Mouse (Mus musculus): ENCODE results near the gene Ehbp1. TPM values are rescaled to one million over a fixed set of nuclear protein-coding genes. Genes with fewer than 3 reads are reported as not detected.
A peak's percentile ranks its signal among the peaks of the same experiment; 100 is the strongest.

Gene Ehbp1
- total and polyA plus RNA-seq, 2 experiments from 2014 or later: 15.4 to 33.4 TPM

- H3K4me1 ChIP-seq (ENCODE audit: insufficient read depth, low read length): no peaks in the 10 kb centered on the region
- no peak for TF ChIP-seq CTCF (IDR thresholded peaks at IDR 0.05)
- H3K9ac ChIP-seq (replicated peaks; ENCODE audit: low read length, poor library complexity, severe bottlenecking): no peak overlapping the region
- 100% methylated on average over 1 of the region's 1 CpGs for WGBS
- no peak overlapping the region for H3K27ac ChIP-seq (ENCODE audit: low read depth, low read length)
- no peaks in the 10 kb centered on the region for H3K36me3 ChIP-seq (ENCODE audit: insufficient read depth, low read length)
- no peaks in the 10 kb centered on the region for H3K9me3 ChIP-seq (ENCODE audit: low read length)
- H3K4me3 ChIP-seq (ENCODE audit: low read depth, low read length): no peak overlapping the region
- no peak overlapping the region for H3K4me2 ChIP-seq (ENCODE audit: low read depth, low read length, poor library complexity, severe bottlenecking)
- no peak for DNase-seq (ENCODE audit: low spot score)
- ATAC-seq (ENCODE audit: low FRiP score): no peak
- H3K27me3 ChIP-seq (ENCODE audit: insufficient read depth, low read length): no peaks in the 10 kb centered on the region
Measured at GRCm38 (mm10) chr11:22255418-22255817, 86.7 kb downstream of the Ehbp1 start.

- TF ChIP-seq CTCF (IDR thresholded peaks at IDR 0.05): no peak
- Histone ChIP-seq H3K9me3 (ENCODE audit: low read length) (no peaks in the 10 kb centered on the region), H3K9ac (replicated peaks; ENCODE audit: low read length, poor library complexity, severe bottlenecking) (no peak overlapping the region), H3K4me1 (ENCODE audit: insufficient read depth, low read length) (no peaks in the 10 kb centered on the region), H3K4me2 (ENCODE audit: low read depth, low read length, poor library complexity, severe bottlenecking) (no peak overlapping the region), H3K36me3 (ENCODE audit: insufficient read depth, low read length) (no peaks in the 10 kb centered on the region), H3K4me3 (ENCODE audit: low read depth, low read length) (no peak overlapping the region), H3K27ac (ENCODE audit: low read depth, low read length) (no peak overlapping the region), H3K27me3 (ENCODE audit: insufficient read depth, low read length) (no peaks in the 10 kb centered on the region)
- 86% methylated on average over 2 of the region's 2 CpGs for WGBS
- no peak for ATAC-seq (ENCODE audit: low FRiP score)
- DNase-seq (ENCODE audit: low spot score): no peak
Measured at GRCm38 (mm10) chr11:22249363-22249762, 92.7 kb downstream of the Ehbp1 start.

GRCm38 (mm10) chr11:22247736-22248135 lies 94.4 kb downstream of the Ehbp1 start:
- no peak for DNase-seq (ENCODE audit: low spot score)
- Histone ChIP-seq H3K27ac (ENCODE audit: low read depth, low read length) (no peak overlapping the region), H3K9me3 (ENCODE audit: low read length) (no peaks in the 10 kb centered on the region), H3K4me3 (ENCODE audit: low read depth, low read length) (no peak overlapping the region), H3K9ac (replicated peaks; ENCODE audit: low read length, poor library complexity, severe bottlenecking) (no peak overlapping the region), H3K4me2 (ENCODE audit: low read depth, low read length, poor library complexity, severe bottlenecking) (no peak overlapping the region), H3K36me3 (ENCODE audit: insufficient read depth, low read length) (no peaks in the 10 kb centered on the region), H3K4me1 (ENCODE audit: insufficient read depth, low read length) (no peaks in the 10 kb centered on the region), H3K27me3 (ENCODE audit: insufficient read depth, low read length) (no peaks in the 10 kb centered on the region)
- TF ChIP-seq CTCF (IDR thresholded peaks at IDR 0.05): no peak
- ATAC-seq (ENCODE audit: low FRiP score): no peak
- WGBS: 84% methylated on average over 4 of the region's 4 CpGs

DNA sequence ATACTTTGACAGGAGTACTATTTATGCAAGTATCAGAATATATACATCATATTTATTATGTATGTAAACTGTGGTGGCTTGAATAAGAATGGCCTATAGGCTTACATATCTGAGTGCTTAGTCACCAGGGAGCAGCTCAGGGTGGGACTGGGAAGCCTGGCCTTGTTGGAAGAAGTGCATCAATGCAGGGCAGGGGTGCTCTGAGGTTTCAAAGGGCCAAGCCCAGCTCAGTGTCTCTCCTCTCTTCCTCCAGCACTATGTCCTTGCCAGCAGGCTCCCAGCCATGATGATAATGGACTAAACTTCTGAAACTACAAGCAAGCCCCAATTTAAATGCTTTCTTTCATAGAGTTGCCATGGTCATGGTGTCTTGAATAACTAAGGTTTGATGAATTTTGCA lies 95.0 kb downstream of the Ehbp1 start:
- DNase-seq (ENCODE audit: low spot score): no peak
- no peaks in the 10 kb centered on the region for H3K27me3 ChIP-seq (ENCODE audit: insufficient read depth, low read length)
- no peaks in the 10 kb centered on the region for H3K9me3 ChIP-seq (ENCODE audit: low read length)
- no peak overlapping the region for H3K4me3 ChIP-seq (ENCODE audit: low read depth, low read length)
- H3K36me3 ChIP-seq (ENCODE audit: insufficient read depth, low read length): no peaks in the 10 kb centered on the region
- no peak for ATAC-seq (ENCODE audit: low FRiP score)
- no peaks in the 10 kb centered on the region for H3K4me1 ChIP-seq (ENCODE audit: insufficient read depth, low read length)
- no peak overlapping the region for H3K27ac ChIP-seq (ENCODE audit: low read depth, low read length)
- TF ChIP-seq CTCF (IDR thresholded peaks at IDR 0.05): no peak
- no peak overlapping the region for H3K9ac ChIP-seq (replicated peaks; ENCODE audit: low read length, poor library complexity, severe bottlenecking)
- no peak overlapping the region for H3K4me2 ChIP-seq (ENCODE audit: low read depth, low read length, poor library complexity, severe bottlenecking)

GRCm38 (mm10) chr11:22235558-22235957 lies 106.5 kb downstream of the Ehbp1 start:
- Histone ChIP-seq H3K27me3 (ENCODE audit: insufficient read depth, low read length) (no peaks in the 10 kb centered on the region), H3K9me3 (ENCODE audit: low read length) (no peaks in the 10 kb centered on the region), H3K4me1 (ENCODE audit: insufficient read depth, low read length) (no peaks in the 10 kb centered on the region), H3K4me3 (ENCODE audit: low read depth, low read length) (no peak overlapping the region), H3K4me2 (ENCODE audit: low read depth, low read length, poor library complexity, severe bottlenecking) (no peak overlapping the region), H3K36me3 (ENCODE audit: insufficient read depth, low read length) (peaks cover 4% of the 10 kb centered on the region), H3K9ac (replicated peaks; ENCODE audit: low read length, poor library complexity, severe bottlenecking) (no peak overlapping the region), H3K27ac (ENCODE audit: low read depth, low read length) (no peak overlapping the region)
- DNase-seq (ENCODE audit: low spot score): no peak
- TF ChIP-seq CTCF (IDR thresholded peaks at IDR 0.05): no peak
- WGBS: 92% methylated on average over 5 of the region's 5 CpGs
- ATAC-seq (ENCODE audit: low FRiP score): no peak

DNA sequence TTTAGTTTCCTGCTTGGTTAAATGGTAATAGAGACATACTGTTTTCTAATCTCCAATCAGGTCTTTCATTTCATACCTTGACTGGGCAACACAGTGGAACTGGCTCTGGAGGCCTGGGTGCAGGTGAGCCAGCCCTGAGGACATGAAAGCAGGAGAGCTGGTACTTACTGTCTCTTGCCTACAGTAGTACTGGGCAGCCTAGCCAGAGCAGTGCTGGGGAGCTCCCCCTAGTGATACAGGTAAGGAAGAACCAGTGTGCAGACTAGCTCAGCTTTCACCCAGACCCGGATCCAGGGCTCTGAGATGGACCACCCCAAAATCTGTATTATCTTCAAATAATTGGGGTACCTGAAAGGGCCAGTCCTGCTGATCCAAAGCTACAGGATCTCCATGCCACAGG lies 107.4 kb downstream of the Ehbp1 start:
- WGBS: 57% methylated on average over 1 of the region's 1 CpGs
- no peak for ATAC-seq (ENCODE audit: low FRiP score)
- H3K9ac ChIP-seq (replicated peaks; ENCODE audit: low read length, poor library complexity, severe bottlenecking): no peak overlapping the region
- peaks cover 4% of the 10 kb centered on the region for H3K36me3 ChIP-seq (ENCODE audit: insufficient read depth, low read length)
- no peak for DNase-seq (ENCODE audit: low spot score)
- H3K9me3 ChIP-seq (ENCODE audit: low read length): no peaks in the 10 kb centered on the region
- no peaks in the 10 kb centered on the region for H3K27me3 ChIP-seq (ENCODE audit: insufficient read depth, low read length)
- H3K4me1 ChIP-seq (ENCODE audit: insufficient read depth, low read length): no peaks in the 10 kb centered on the region
- TF ChIP-seq CTCF (IDR thresholded peaks at IDR 0.05): peak; percentile 24
- no peak overlapping the region for H3K27ac ChIP-seq (ENCODE audit: low read depth, low read length)
- no peak overlapping the region for H3K4me3 ChIP-seq (ENCODE audit: low read depth, low read length)
- H3K4me2 ChIP-seq (ENCODE audit: low read depth, low read length, poor library complexity, severe bottlenecking): no peak overlapping the region
